Mouse (Mus musculus): Measurements from ENCODE around the gene Ddx54. TPM values are rescaled to one million over a fixed set of nuclear protein-coding genes. Genes with fewer than 3 reads are reported as not detected.

Ddx54 gene
- 7.5 TPM for polyA plus RNA-seq (2015; fragmentation: Illumina TruSeq; extraction: RNeasy Lipid Tissue Mini Kit (QIAGEN cat#74804); ENCODE audit: insufficient read depth, low read depth, low replicate concordance)

DNA sequence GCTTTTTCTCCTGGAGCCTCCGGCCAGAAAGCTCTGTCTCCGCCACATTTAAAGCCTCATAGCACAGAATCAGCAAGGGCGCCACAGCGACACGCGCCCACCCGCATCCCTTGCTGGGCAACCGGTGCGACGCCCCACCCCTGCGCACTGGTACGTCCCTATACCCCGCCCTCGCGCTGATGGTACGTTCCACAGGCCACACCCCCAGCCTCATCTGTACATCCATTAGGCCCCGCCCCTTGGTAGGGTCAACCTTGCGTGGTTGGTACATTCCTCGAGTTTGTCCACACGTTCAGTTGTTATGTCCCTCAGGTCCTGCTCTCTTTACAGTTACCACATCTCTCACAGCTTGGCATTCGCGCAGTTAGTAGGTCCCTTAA is at the start of gene Ddx54, which contains the start of gene Rita1:
Ddx54 (plus strand) TSS at position 298 of the 380 bp plus-strand sequence.
Rita1 (minus strand) TSS at position 148 of the 380 bp plus-strand sequence.

DNA sequence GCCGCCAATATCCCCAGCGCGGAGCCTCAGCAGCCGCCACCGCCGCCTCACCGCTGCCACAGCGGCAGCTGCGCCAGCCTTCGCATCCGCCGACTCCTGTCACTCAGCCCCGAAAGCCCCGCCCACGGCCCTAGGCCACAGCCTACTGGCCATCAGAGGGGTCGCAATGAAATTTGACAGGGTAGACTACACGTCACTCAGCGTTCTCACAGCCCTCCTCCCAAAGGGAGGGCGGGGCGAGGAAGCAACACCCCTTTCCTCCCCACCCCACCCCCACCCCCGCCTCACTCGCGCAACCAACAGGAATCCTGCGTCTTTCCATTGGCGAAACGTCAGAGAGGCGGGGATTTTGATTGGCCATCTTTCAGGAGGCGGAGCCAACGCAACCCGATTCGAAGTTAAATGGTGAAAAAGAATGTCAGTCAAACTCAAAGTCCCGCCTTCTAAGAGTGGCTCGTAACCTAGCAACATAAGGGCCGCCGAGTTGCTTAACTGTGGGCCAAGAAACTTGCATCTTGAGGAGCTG is 23.9 kb upstream of the Ddx54 start, which contains the start of the genes Tpcn1 and Iqcd:
Tpcn1 (minus strand) TSS at position 105 of the 526 bp plus-strand sequence.
Iqcd (plus strand) TSS at position 448 of the 526 bp plus-strand sequence.

DNA sequence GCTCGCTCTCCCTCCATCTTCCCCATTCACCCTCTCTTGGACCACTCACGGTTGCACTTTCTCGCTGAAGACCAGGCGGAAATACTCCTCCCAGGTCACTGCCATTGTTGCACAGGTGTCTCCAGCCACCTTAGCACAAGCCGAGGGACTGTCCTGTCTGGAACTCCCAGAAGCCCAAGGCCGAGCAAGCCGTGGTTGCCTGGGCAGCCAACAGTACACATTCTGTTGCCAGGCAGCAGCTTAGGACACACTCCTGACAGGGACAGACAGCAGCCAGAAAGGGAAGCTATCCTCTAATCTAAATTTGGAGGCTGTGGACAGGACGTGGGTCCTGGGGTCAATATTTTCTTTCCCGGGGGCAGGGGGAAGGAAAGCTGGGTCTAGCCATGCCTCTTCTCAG is 21.6 kb downstream of the Ddx54 start, which contains the start of gene Cfap73:
Cfap73 (minus strand) TSS at position 105 of the 400 bp plus-strand sequence.

GRCm38 (mm10) chr5:120648569-120649373 is 36.2 kb downstream of the Ddx54 start, which contains the start of gene Rasal1:
TSS of gene Rasal1 (plus strand) at chr5:120648812.

Other genes starting within 250 kb of the Ddx54 start
- not detected for gene Lhx5, start 181.0 kb upstream of the Ddx54 start, polyA plus RNA-seq (2015; fragmentation: Illumina TruSeq; extraction: RNeasy Lipid Tissue Mini Kit (QIAGEN cat#74804); ENCODE audit: insufficient read depth, low read depth, low replicate concordance)
- gene Sdsl, start 139.9 kb upstream of the Ddx54 start, polyA plus RNA-seq (2015; fragmentation: Illumina TruSeq; extraction: RNeasy Lipid Tissue Mini Kit (QIAGEN cat#74804); ENCODE audit: insufficient read depth, low read depth, low replicate concordance): 3.5 TPM
- not detected for gene Sds, start 136.2 kb upstream of the Ddx54 start, polyA plus RNA-seq (2015; fragmentation: Illumina TruSeq; extraction: RNeasy Lipid Tissue Mini Kit (QIAGEN cat#74804); ENCODE audit: insufficient read depth, low read depth, low replicate concordance)
- 9.8 TPM for gene Plbd2, start 109.1 kb upstream of the Ddx54 start, polyA plus RNA-seq (2015; fragmentation: Illumina TruSeq; extraction: RNeasy Lipid Tissue Mini Kit (QIAGEN cat#74804); ENCODE audit: insufficient read depth, low read depth, low replicate concordance)
- gene Slc8b1, start 101.6 kb upstream of the Ddx54 start, polyA plus RNA-seq (2015; fragmentation: Illumina TruSeq; extraction: RNeasy Lipid Tissue Mini Kit (QIAGEN cat#74804); ENCODE audit: insufficient read depth, low read depth, low replicate concordance): 7.8 TPM
- gene Tpcn1, start 24.1 kb upstream of the Ddx54 start, polyA plus RNA-seq (2015; fragmentation: Illumina TruSeq; extraction: RNeasy Lipid Tissue Mini Kit (QIAGEN cat#74804); ENCODE audit: insufficient read depth, low read depth, low replicate concordance): 8.3 TPM
- not detected for gene Iqcd, start 23.7 kb upstream of the Ddx54 start, polyA plus RNA-seq (2015; fragmentation: Illumina TruSeq; extraction: RNeasy Lipid Tissue Mini Kit (QIAGEN cat#74804); ENCODE audit: insufficient read depth, low read depth, low replicate concordance)
- gene Rita1, start 150 bp upstream of the Ddx54 start, polyA plus RNA-seq (2015; fragmentation: Illumina TruSeq; extraction: RNeasy Lipid Tissue Mini Kit (QIAGEN cat#74804); ENCODE audit: insufficient read depth, low read depth, low replicate concordance): 1.1 TPM
- not detected for gene Cfap73, start 21.5 kb downstream of the Ddx54 start, polyA plus RNA-seq (2015; fragmentation: Illumina TruSeq; extraction: RNeasy Lipid Tissue Mini Kit (QIAGEN cat#74804); ENCODE audit: insufficient read depth, low read depth, low replicate concordance)
- 0.24 TPM for gene Rasal1, start 36.1 kb downstream of the Ddx54 start, polyA plus RNA-seq (2015; fragmentation: Illumina TruSeq; extraction: RNeasy Lipid Tissue Mini Kit (QIAGEN cat#74804); ENCODE audit: insufficient read depth, low read depth, low replicate concordance)
- gene Dtx1, start 99.2 kb downstream of the Ddx54 start, polyA plus RNA-seq (2015; fragmentation: Illumina TruSeq; extraction: RNeasy Lipid Tissue Mini Kit (QIAGEN cat#74804); ENCODE audit: insufficient read depth, low read depth, low replicate concordance): 13.4 TPM
- gene Oas2, start 137.1 kb downstream of the Ddx54 start, polyA plus RNA-seq (2015; fragmentation: Illumina TruSeq; extraction: RNeasy Lipid Tissue Mini Kit (QIAGEN cat#74804); ENCODE audit: insufficient read depth, low read depth, low replicate concordance): 3.2 TPM
- gene Oas3, start 164.9 kb downstream of the Ddx54 start, polyA plus RNA-seq (2015; fragmentation: Illumina TruSeq; extraction: RNeasy Lipid Tissue Mini Kit (QIAGEN cat#74804); ENCODE audit: insufficient read depth, low read depth, low replicate concordance): not detected
- not detected for gene Oas1e, start 182.8 kb downstream of the Ddx54 start, polyA plus RNA-seq (2015; fragmentation: Illumina TruSeq; extraction: RNeasy Lipid Tissue Mini Kit (QIAGEN cat#74804); ENCODE audit: insufficient read depth, low read depth, low replicate concordance)
- gene Oas1c, start 199.8 kb downstream of the Ddx54 start, polyA plus RNA-seq (2015; fragmentation: Illumina TruSeq; extraction: RNeasy Lipid Tissue Mini Kit (QIAGEN cat#74804); ENCODE audit: insufficient read depth, low read depth, low replicate concordance): 1.6 TPM
- gene Oas1f, start 234.6 kb downstream of the Ddx54 start, polyA plus RNA-seq (2015; fragmentation: Illumina TruSeq; extraction: RNeasy Lipid Tissue Mini Kit (QIAGEN cat#74804); ENCODE audit: insufficient read depth, low read depth, low replicate concordance): not detected
- not detected for gene Oas1h, start 248.7 kb downstream of the Ddx54 start, polyA plus RNA-seq (2015; fragmentation: Illumina TruSeq; extraction: RNeasy Lipid Tissue Mini Kit (QIAGEN cat#74804); ENCODE audit: insufficient read depth, low read depth, low replicate concordance)

Measured in pancreas, adult 10 weeks (tissue).